ENCODE assay signal across 22 mouse cellular contexts in the genomic region with DNA sequence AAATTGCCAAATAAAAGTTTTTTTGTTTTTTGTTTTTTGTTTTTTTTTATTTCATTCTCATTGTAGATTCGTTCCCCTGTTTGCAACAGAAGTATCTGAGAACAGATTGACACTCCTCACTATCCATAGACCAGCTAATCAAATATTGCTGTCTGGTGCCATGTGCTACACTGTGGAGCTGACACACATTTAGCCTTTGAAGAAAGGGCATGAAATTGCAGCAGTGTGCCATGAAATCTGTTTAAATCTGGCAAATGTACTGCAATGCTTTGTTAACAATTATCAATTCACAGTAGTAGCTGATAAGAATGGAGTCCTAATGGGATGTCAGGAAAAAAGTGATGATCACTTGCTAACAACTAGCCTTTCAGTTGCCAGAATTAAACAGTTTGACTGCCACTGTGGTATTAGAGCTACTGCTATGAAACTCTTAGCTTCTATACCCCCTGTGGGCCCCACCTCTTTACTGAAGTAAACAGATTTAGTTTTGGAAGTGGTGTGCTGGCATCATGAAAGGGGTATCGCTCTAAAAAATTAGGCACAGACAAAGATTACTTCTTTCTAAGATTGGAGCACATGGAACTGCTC.
"Had no signal": no experiment of that assay in that cellular context is flagged by ENCODE, and none has a peak within 500 bp of the region (broad histone marks: within the 10 kb centered on the region; RNA-seq: fewer than 3 reads in every experiment).

No protein-coding gene starts in this region.

- H3K9ac ChIP-seq: limb, embryonic 12.5 days; limb, embryonic 15.5 days; liver, embryonic 12.5 days; liver, embryonic 15.5 days; midbrain, embryonic 15.5 days; neural tube, embryonic 12.5 days; neural tube, embryonic 15.5 days had no signal

- DNase-seq: kidney, adult 2 months; kidney, postnatal 25 days; left cerebral cortex, postnatal 4 days; lung, adult 2 months; lung, postnatal 14 days; lung, postnatal 4 days; right cerebral cortex, adult 18-20 months; right cerebral cortex, postnatal 14 days; right cerebral cortex, postnatal 4 days; thymus, adult 2 months; thymus, postnatal 14 days; thymus, postnatal 4 days had no signal

- ATAC-seq: liver, embryonic 12.5 days; midbrain, embryonic 15.5 days had no signal

- H3K36me3 ChIP-seq: limb, embryonic 12.5 days; limb, embryonic 15.5 days; liver, embryonic 12.5 days; liver, embryonic 15.5 days; midbrain, embryonic 15.5 days; neural tube, embryonic 12.5 days; neural tube, embryonic 15.5 days had no signal

- H3K27me3 ChIP-seq: limb, embryonic 12.5 days; limb, embryonic 15.5 days; liver, embryonic 12.5 days; liver, embryonic 15.5 days; midbrain, embryonic 15.5 days; neural tube, embryonic 12.5 days; neural tube, embryonic 15.5 days had no signal

- H3K9me3 ChIP-seq: limb, embryonic 12.5 days; limb, embryonic 15.5 days; liver, embryonic 12.5 days; liver, embryonic 15.5 days; midbrain, embryonic 15.5 days; neural tube, embryonic 12.5 days; neural tube, embryonic 15.5 days had no signal

- H3K4me3 ChIP-seq: layer of hippocampus, adult 2 months; limb, embryonic 12.5 days; limb, embryonic 15.5 days; liver, embryonic 12.5 days; liver, embryonic 15.5 days; midbrain, embryonic 15.5 days; neural tube, embryonic 12.5 days; neural tube, embryonic 15.5 days had no signal

- H3K4me2 ChIP-seq: limb, embryonic 12.5 days; limb, embryonic 15.5 days; liver, embryonic 12.5 days; liver, embryonic 15.5 days; midbrain, embryonic 15.5 days; neural tube, embryonic 12.5 days; neural tube, embryonic 15.5 days had no signal

- H3K4me1 ChIP-seq: limb, embryonic 12.5 days; limb, embryonic 15.5 days; liver, embryonic 12.5 days; liver, embryonic 15.5 days; midbrain, embryonic 15.5 days; neural tube, embryonic 12.5 days; neural tube, embryonic 15.5 days had no signal

- H3K27ac ChIP-seq: kidney, postnatal 0 days; layer of hippocampus, adult 2 months; limb, embryonic 12.5 days; limb, embryonic 15.5 days; liver, embryonic 12.5 days; liver, embryonic 15.5 days; midbrain, embryonic 15.5 days; neural tube, embryonic 12.5 days; neural tube, embryonic 15.5 days; stomach, postnatal 0 days had no signal
